Mouse (Mus musculus) cortical plate, adult 2 months (tissue): ENCODE results near the gene Slc25a15. TPM values are rescaled to one million over a fixed set of nuclear protein-coding genes. Genes with fewer than 3 reads are reported as not detected.
A peak's percentile ranks its signal among the peaks of the same experiment; 100 is the strongest.

Source experiments
- H3K27ac ChIP-seq: fragments of 200-500 bp; 2 replicates; pipeline ENCODE4 v1.5.1; 2012; ENCODE audit warnings: low read length, control low read depth, inconsistent platforms; ENCODE audit not compliant: insufficient read depth
- H3K4me1 ChIP-seq: fragments of 200-500 bp; 2 replicates; pipeline ENCODE4 v1.6.1; 2011; ENCODE audit warnings: low read length; ENCODE audit not compliant: control insufficient read depth, insufficient read depth
- H3K4me3 ChIP-seq: fragments of 200-500 bp; 2 replicates; pipeline ENCODE4 v1.5.1; 2011; ENCODE audit warnings: mild to moderate bottlenecking, low read length, control low read depth; ENCODE audit not compliant: insufficient read depth
- CTCF ChIP-seq: fragments of 200-500 bp; IDR thresholded peaks from 2 replicates; pipeline ENCODE4 v1.5.1; 2011; ENCODE audit warnings: mild to moderate bottlenecking, control low read depth, low read length; ENCODE audit not compliant: insufficient read depth; ENCODE audit errors: extremely low read depth
- POLR2A ChIP-seq: fragments of 200-500 bp; IDR thresholded peaks from 2 replicates; pipeline ENCODE4 v1.6.1; 2011; ENCODE audit warnings: mild to moderate bottlenecking, low read length, control low read depth; ENCODE audit not compliant: insufficient read depth; ENCODE audit errors: extremely low read depth
- polyA plus RNA-seq: library from polyadenylated mRNA; depleted of rRNA; stranded (reverse); fragments of >200 nt; gene quantifications from 2 replicates; pipeline ENCODE4 v1.2.3, GENCODE M21; 2012; rRNA removed

The Slc25a15 gene
- 8.9 and 9.2 TPM in 2 replicates for polyA plus RNA-seq

- TF ChIP-seq CTCF (no peak), POLR2A (peak; percentile 94)
- Histone ChIP-seq H3K27ac (peak within 1 kb of the TSS; percentile 18; the same call in 1 of the 2 replicates), H3K4me1 (no peaks in the 10 kb centered on the region; the same call in 1 of the 2 replicates), H3K4me3 (peak within 1 kb of the TSS; percentile 61)
These were observed at the start of gene Slc25a15 for GRCm38 (mm10) chr8:22398142-22398951. Gene Slc25a15 (minus strand): TSS chr8:22398597.

DNA sequence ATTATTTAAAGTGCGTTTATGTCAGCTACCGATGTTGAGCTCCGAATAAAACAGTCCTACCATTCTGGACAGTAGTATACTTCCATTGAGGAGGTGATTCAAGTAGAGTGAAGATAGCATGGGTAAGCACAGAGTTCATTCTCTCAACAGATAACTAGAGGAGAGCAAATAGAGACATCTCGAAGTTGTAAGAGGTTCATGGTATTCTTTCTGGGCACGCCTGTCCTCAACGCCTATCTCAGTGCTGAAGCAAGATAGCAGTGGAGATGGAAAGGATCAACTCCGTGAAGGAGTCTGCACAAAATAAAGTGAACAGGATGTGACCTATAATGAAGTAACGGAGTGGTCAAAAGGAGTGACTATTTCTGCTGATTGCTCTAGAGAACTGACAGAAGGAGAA, 13.6 kb upstream of the Slc25a15 start:
- no peak overlapping the region for H3K27ac ChIP-seq
- peaks cover 1% of the 10 kb centered on the region; the same call in 1 of the 2 replicates for H3K4me1 ChIP-seq

GRCm38 (mm10) chr8:22411282-22411702, 12.9 kb upstream of the Slc25a15 start, which contains the start of gene Mrps31:
Gene Mrps31 (plus strand): TSS chr8:22411361.
- peak within 1 kb of the TSS; percentile 85 for H3K4me3 ChIP-seq
- H3K27ac ChIP-seq, result peak within 1 kb of the TSS; percentile 63; the same call in 1 of the 2 replicates
- no peak for TF ChIP-seq CTCF
- TF ChIP-seq POLR2A, result peak; percentile 75

More for the DNA sequence above, 13.6 kb upstream of the Slc25a15 start:
- peak overlapping the region; percentile 85 for H3K4me3 ChIP-seq
- no peak for TF ChIP-seq POLR2A
- no peak for TF ChIP-seq CTCF

DNA sequence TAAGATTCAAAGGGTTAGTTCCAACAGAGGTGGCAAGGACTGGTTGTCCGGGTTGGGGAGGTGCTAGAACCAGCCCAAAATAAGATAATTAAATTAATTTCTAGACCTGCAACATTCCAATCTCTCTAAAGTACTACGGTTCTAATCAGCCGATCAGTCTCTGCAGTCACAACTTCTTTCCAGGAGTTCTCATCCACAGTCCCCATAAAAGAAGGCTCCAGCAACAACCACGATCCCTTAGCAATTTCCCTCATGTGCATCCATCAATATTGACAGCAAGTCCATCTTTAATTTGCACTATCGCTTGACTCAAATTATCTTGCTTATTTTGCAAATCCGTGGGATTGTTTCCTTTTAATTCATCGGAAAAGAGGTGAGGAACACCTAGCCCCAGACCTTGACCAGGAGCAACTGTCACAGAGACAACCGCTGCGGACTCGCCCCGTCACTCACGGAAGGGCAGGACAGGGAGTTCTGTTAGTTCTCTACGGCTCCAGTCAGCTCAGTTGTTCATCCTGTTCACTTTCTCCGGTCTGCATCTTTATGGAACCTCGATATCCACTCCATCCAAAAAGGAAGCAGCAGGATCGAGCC, 12.4 kb upstream of the Slc25a15 start:
- Histone ChIP-seq H3K4me1 (peaks cover 1% of the 10 kb centered on the region; the same call in 1 of the 2 replicates), H3K27ac (no peak overlapping the region), H3K4me3 (peak overlapping the region; percentile 85)
- no peak for TF ChIP-seq POLR2A
- TF ChIP-seq CTCF, result no peak

More at GRCm38 (mm10) chr8:22411282-22411702, 12.9 kb upstream of the Slc25a15 start, which contains the start of gene Mrps31:
- peaks cover 1% of the 10 kb centered on the region; the same call in 1 of the 2 replicates for H3K4me1 ChIP-seq

- Histone ChIP-seq H3K4me1 (no peaks in the 10 kb centered on the region), H3K4me3 (no peak overlapping the region), H3K27ac (no peak overlapping the region)
- TF ChIP-seq POLR2A (no peak), CTCF (no peak)
These were observed 7.3 kb upstream of the Slc25a15 start for GRCm38 (mm10) chr8:22405733-22406132.

DNA sequence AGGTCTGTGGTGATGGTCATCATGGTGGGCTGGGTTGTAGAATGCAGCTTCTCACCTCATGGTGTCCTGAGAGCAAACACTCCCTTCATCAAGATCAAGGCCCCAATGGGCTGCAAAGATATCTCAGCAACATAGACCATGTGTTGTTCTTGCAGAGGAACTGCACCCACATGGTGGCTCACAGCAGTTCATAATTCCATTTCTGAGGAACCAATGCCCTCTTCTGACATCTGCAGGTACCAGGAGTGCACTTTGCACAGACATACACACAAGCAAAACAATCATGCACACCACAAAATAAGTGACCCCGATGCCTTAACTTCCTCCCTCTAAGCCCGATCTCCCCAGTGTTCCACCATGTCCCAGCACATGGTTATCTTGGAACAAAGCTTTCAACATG, 4.8 kb upstream of the Slc25a15 start:
- Histone ChIP-seq H3K4me3 (no peak overlapping the region), H3K4me1 (no peaks in the 10 kb centered on the region; the same call in 1 of the 2 replicates), H3K27ac (no peak overlapping the region)
- TF ChIP-seq CTCF (no peak), POLR2A (no peak)

DNA sequence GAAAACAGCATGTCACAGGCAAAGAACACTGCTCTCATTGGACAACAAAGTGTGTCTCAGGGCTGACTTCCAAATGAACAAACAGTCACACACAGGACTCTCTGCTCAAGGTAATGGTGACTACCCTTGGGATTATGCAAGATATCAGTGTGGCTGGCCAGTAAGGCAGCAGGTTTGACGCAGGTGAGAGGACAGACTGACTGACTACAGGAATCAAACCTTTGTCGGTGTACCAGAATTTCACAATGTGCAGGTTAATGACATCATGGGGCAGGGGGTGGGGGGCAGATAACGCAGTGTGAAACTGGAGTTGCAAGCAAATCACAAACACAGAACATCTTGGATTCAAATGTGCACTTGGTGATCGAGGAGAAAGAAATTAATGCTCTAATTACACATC, 2.2 kb upstream of the Slc25a15 start:
- no peak overlapping the region for H3K27ac ChIP-seq
- H3K4me3 ChIP-seq, result no peak overlapping the region
- no peak for TF ChIP-seq CTCF
- TF ChIP-seq POLR2A, result no peak
- H3K4me1 ChIP-seq, result no peaks in the 10 kb centered on the region; the same call in 1 of the 2 replicates

GRCm38 (mm10) chr8:22399285-22399880, 986 bp upstream of the Slc25a15 start:
- TF ChIP-seq POLR2A (no peak), CTCF (no peak)
- no peaks in the 10 kb centered on the region; the same call in 1 of the 2 replicates for H3K4me1 ChIP-seq
- H3K27ac ChIP-seq, result no peak overlapping the region
- peak overlapping the region; percentile 61 for H3K4me3 ChIP-seq

DNA sequence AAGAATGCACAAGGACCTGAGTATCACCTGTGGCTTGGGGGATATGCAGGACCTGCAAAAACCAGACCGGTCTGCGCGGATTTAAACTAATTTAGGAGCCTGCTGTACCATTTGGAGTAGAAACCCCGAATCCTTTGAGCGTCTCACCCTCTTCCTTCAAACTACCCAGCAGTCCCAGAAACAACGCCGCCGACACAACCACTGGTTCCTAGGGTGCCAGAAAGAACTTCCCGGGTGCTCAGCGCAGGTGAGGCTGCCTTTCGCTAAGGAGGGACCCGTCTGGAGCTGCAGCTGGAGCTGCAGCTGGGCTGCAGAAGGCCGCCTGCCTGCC, 621 bp downstream of the Slc25a15 start:
- Histone ChIP-seq H3K27ac (no peak overlapping the region), H3K4me3 (peak overlapping the region; percentile 61), H3K4me1 (no peaks in the 10 kb centered on the region; the same call in 1 of the 2 replicates)
- TF ChIP-seq CTCF (no peak), POLR2A (no peak)
